Mouse (Mus musculus) midbrain, postnatal 0 days (tissue): ENCODE data around the gene Setd2. TPM values are rescaled to one million over a fixed set of nuclear protein-coding genes. Genes with fewer than 3 reads are reported as not detected.

Experiments
- ATAC-seq: fragments of 200-750 bp; cut with Nextera tagmentation; 2 replicates; pipeline ENCODE4 v1.8.0; 2017; ENCODE audit warnings: moderate number of reproducible peaks, mild to moderate bottlenecking, moderate TSS enrichment, moderate library complexity; ENCODE audit not compliant: low FRiP score
- DNase-seq: peaks from one replicate; pipeline ENCODE4 v3.0.0-alpha.2; 2015; ENCODE audit warnings: low spot score
- H3K27ac ChIP-seq: fragments of 300-500 bp; sonication (generic); 2 replicates; pipeline ENCODE4 v1.5.1; 2014; ENCODE audit warnings: low read depth, mild to moderate bottlenecking, low read length, mixed read lengths
- H3K27me3 ChIP-seq: fragments of 300-500 bp; sonication (generic); 2 replicates; pipeline ENCODE4 v1.6.1; 2014; ENCODE audit warnings: low read length, control low read depth, mixed read lengths; ENCODE audit not compliant: insufficient read depth
- H3K36me3 ChIP-seq: fragments of 300-500 bp; sonication (generic); 2 replicates; pipeline ENCODE4 v1.6.1; 2014; ENCODE audit warnings: low read length, control low read depth, mixed read lengths; ENCODE audit not compliant: insufficient read depth
- H3K4me1 ChIP-seq: fragments of 300-500 bp; sonication (generic); 2 replicates; pipeline ENCODE4 v1.6.1; 2014; ENCODE audit warnings: mild to moderate bottlenecking, control low read depth, antibody characterized with exemption, low read length, mixed read lengths; ENCODE audit not compliant: insufficient read depth
- H3K4me2 ChIP-seq: fragments of 300-500 bp; sonication (generic); 2 replicates; pipeline ENCODE4 v1.6.1; 2014; ENCODE audit warnings: low read depth, mild to moderate bottlenecking, low read length, mixed read lengths; ENCODE audit not compliant: poor library complexity, severe bottlenecking
- H3K4me3 ChIP-seq: fragments of 300-500 bp; sonication (generic); 2 replicates; pipeline ENCODE4 v1.5.1; 2014; ENCODE audit warnings: low read depth, mild to moderate bottlenecking, low read length, moderate library complexity
- H3K9ac ChIP-seq: fragments of 300-500 bp; sonication (generic); replicated peaks from 2 replicates; pipeline ENCODE4 v1.6.1; 2014; ENCODE audit warnings: mild to moderate bottlenecking, low read length, moderate library complexity, mixed read lengths; ENCODE audit not compliant: poor library complexity, severe bottlenecking
- H3K9me3 ChIP-seq: fragments of 300-500 bp; sonication (generic); 2 replicates; pipeline ENCODE4 v1.6.1; 2016; ENCODE audit warnings: low read length, control low read depth
- CTCF ChIP-seq: IDR thresholded peaks from 2 replicates; pipeline ENCODE4 v1.5.1; 2016; ENCODE audit warnings: antibody characterized with exemption, mild to moderate bottlenecking
- WGBS: fragments of 180-500 bp; shearing (Covaris S2); extraction: QIAGEN DNeasy Blood & Tissue Kit; methylation state at CpG from one replicate; pipeline ENCODE4 v1.1.7; 2014; 5-methylcytosine and 5-hydroxymethylcytosine counted together
- polyA plus RNA-seq: library from polyadenylated mRNA; unstranded; fragments of >200 nt; fragmentation: Nextera tagmentation; extraction: Ambion mirVana; gene quantifications from 2 replicates; pipeline ENCODE4 v1.2.1, GENCODE M21; 2015
- total RNA-seq: library from RNA; depleted of rRNA; stranded (reverse); fragments of >200 nt; gene quantifications from 2 replicates; pipeline ENCODE4 v1.2.3, GENCODE M21; 2014

Gene Setd2
- total and polyA plus RNA-seq, 2 experiments from 2014 or later, result 24.9 to 69.3 TPM

- H3K9ac ChIP-seq, result no peak overlapping the region
- no peaks in the 10 kb centered on the region for H3K9me3 ChIP-seq
- WGBS, result 81% methylated on average over 17 of the region's 17 CpGs
- H3K27ac ChIP-seq, result no peak overlapping the region
- H3K4me1 ChIP-seq, result no peaks in the 10 kb centered on the region
- DNase-seq, result no peak
- no peak overlapping the region for H3K4me2 ChIP-seq
- peaks cover 31% of the 10 kb centered on the region for H3K36me3 ChIP-seq
- H3K27me3 ChIP-seq, result no peaks in the 10 kb centered on the region
- ATAC-seq, result no peak
- no peak for TF ChIP-seq CTCF
- no peak overlapping the region for H3K4me3 ChIP-seq
Observed at GRCm38 (mm10) chr9:110633882-110634281, 101.5 kb downstream of the Setd2 start.

GRCm38 (mm10) chr9:110635225-110635624 is 102.8 kb downstream of the Setd2 start:
- DNase-seq (peak; percentile 69), ATAC-seq (no peak)
- Histone ChIP-seq H3K27me3 (no peaks in the 10 kb centered on the region), H3K4me3 (no peak overlapping the region), H3K27ac (no peak overlapping the region), H3K9ac (no peak overlapping the region), H3K4me1 (no peaks in the 10 kb centered on the region), H3K36me3 (peaks cover 28% of the 10 kb centered on the region), H3K9me3 (no peaks in the 10 kb centered on the region), H3K4me2 (no peak overlapping the region)
- TF ChIP-seq CTCF, result peak; percentile 94
- 8% methylated on average over 19 of the region's 19 CpGs for WGBS

- Histone ChIP-seq H3K36me3 (peaks cover 28% of the 10 kb centered on the region), H3K27ac (no peak overlapping the region), H3K4me3 (no peak overlapping the region), H3K9ac (no peak overlapping the region), H3K4me1 (no peaks in the 10 kb centered on the region), H3K9me3 (no peaks in the 10 kb centered on the region), H3K27me3 (no peaks in the 10 kb centered on the region), H3K4me2 (no peak overlapping the region)
- TF ChIP-seq CTCF, result no peak
- 84% methylated on average over 10 of the region's 10 CpGs for WGBS
- no peak for ATAC-seq
- peak; percentile 33 for DNase-seq
Observed at GRCm38 (mm10) chr9:110638611-110639021, 106.2 kb downstream of the Setd2 start.

GRCm38 (mm10) chr9:110641006-110641405 is 108.6 kb downstream of the Setd2 start:
- no peaks in the 10 kb centered on the region for H3K27me3 ChIP-seq
- no peaks in the 10 kb centered on the region for H3K4me1 ChIP-seq
- H3K4me3 ChIP-seq, result no peak overlapping the region
- no peak overlapping the region for H3K9ac ChIP-seq
- H3K36me3 ChIP-seq, result peaks cover 24% of the 10 kb centered on the region
- H3K27ac ChIP-seq, result no peak overlapping the region
- no peak overlapping the region for H3K4me2 ChIP-seq
- TF ChIP-seq CTCF, result no peak
- WGBS, result 88% methylated on average over 5 of the region's 5 CpGs
- no peaks in the 10 kb centered on the region for H3K9me3 ChIP-seq
- no peak for DNase-seq
- no peak for ATAC-seq

GRCm38 (mm10) chr9:110642812-110643524 is 110.6 kb downstream of the Setd2 start:
- no peak for TF ChIP-seq CTCF
- no peaks in the 10 kb centered on the region for H3K27me3 ChIP-seq
- H3K4me2 ChIP-seq, result no peak overlapping the region
- H3K4me1 ChIP-seq, result no peaks in the 10 kb centered on the region
- H3K9me3 ChIP-seq, result no peaks in the 10 kb centered on the region
- WGBS, result 53% methylated on average over 5 of the region's 5 CpGs
- H3K36me3 ChIP-seq, result peaks cover 13% of the 10 kb centered on the region
- H3K9ac ChIP-seq, result no peak overlapping the region
- DNase-seq, result no peak
- no peak for ATAC-seq
- H3K27ac ChIP-seq, result no peak overlapping the region
- no peak overlapping the region for H3K4me3 ChIP-seq

GRCm38 (mm10) chr9:110643787-110644186 is 111.4 kb downstream of the Setd2 start:
- Histone ChIP-seq H3K4me1 (no peaks in the 10 kb centered on the region), H3K27ac (no peak overlapping the region), H3K4me2 (no peak overlapping the region), H3K4me3 (no peak overlapping the region), H3K9ac (no peak overlapping the region), H3K27me3 (no peaks in the 10 kb centered on the region), H3K9me3 (no peaks in the 10 kb centered on the region), H3K36me3 (peaks cover 4% of the 10 kb centered on the region)
- TF ChIP-seq CTCF, result no peak
- DNase-seq (no peak), ATAC-seq (no peak)
- 75% methylated on average over 9 of the region's 9 CpGs for WGBS
